Comparison of ENCODE assay signal across 14 mouse cellular contexts in the genomic region with DNA sequence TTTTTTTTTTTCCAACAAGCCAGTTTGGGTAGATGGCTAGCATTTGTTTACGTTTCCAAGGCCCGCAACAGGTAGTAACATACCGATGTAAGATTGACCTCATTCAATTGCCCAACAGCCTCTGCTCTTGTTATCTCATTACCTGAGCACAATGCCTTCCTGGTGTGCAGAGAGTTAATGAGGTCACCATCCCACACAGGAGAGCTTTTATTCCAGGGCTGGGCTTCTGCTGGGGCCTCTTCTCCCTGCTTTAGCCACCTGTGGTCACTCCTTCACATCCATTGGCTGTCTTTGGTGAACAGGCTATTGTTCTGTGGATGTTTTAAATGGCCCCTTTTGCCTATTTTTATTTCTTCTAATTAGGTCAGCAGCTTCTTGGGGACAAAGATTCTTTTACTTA.
"Had no signal": no experiment of that assay in that cellular context is flagged by ENCODE, and none has a peak within 500 bp of the region (broad histone marks: within the 10 kb centered on the region; RNA-seq: fewer than 3 reads in every experiment).

No protein-coding gene starts in this region.

- H3K9me3 ChIP-seq: limb, embryonic 15.5 days; liver, embryonic 13.5 days; midbrain, embryonic 13.5 days; neural tube, embryonic 15.5 days had no signal

- H3K9ac ChIP-seq: limb, embryonic 15.5 days; liver, embryonic 13.5 days; midbrain, embryonic 13.5 days; neural tube, embryonic 15.5 days had no signal

- H3K4me3 ChIP-seq: left cerebral cortex, adult 2 months; limb, embryonic 15.5 days; liver, embryonic 13.5 days; midbrain, embryonic 13.5 days; myocyte; neural tube, embryonic 15.5 days had no signal

- H3K4me2 ChIP-seq: limb, embryonic 15.5 days; liver, embryonic 13.5 days; midbrain, embryonic 13.5 days; neural tube, embryonic 15.5 days had no signal

- ATAC-seq: lung, postnatal 0 days; midbrain, embryonic 13.5 days had no signal

- H3K36me3 ChIP-seq: limb, embryonic 15.5 days; liver, embryonic 13.5 days; midbrain, embryonic 13.5 days; neural tube, embryonic 15.5 days had no signal

- H3K27me3 ChIP-seq: limb, embryonic 15.5 days; liver, embryonic 13.5 days; midbrain, embryonic 13.5 days; neural tube, embryonic 15.5 days had no signal

- H3K27ac ChIP-seq: left cerebral cortex, adult 2 months; limb, embryonic 15.5 days; liver, embryonic 13.5 days; midbrain, embryonic 13.5 days; neural tube, embryonic 15.5 days had no signal

- DNase-seq: kidney, adult 18-20 months; kidney, postnatal 14 days; liver, embryonic 13.5 days; lung, adult 2 months; lung, postnatal 36 days; right cerebral cortex, postnatal 4 days; thymus, adult 18-20 months; thymus, postnatal 14 days had no signal

- H3K4me1 ChIP-seq: limb, embryonic 15.5 days; liver, embryonic 13.5 days; midbrain, embryonic 13.5 days; neural tube, embryonic 15.5 days had no signal
